Mouse (Mus musculus) heart, embryonic 13.5 days (tissue): ENCODE data around the gene Atp8b4. TPM values are rescaled to one million over a fixed set of nuclear protein-coding genes. Genes with fewer than 3 reads are reported as not detected.

Source experiments
- ATAC-seq: fragments of 200-750 bp; cut with Nextera tagmentation; 2 replicates; pipeline ENCODE4 v1.8.0; 2017; ENCODE audit warnings: moderate TSS enrichment; ENCODE audit not compliant: insufficient number of reproducible peaks, low FRiP score, low TSS enrichment; ENCODE audit errors: extremely low read depth
- H3K27ac ChIP-seq: fragments of 300-500 bp; sonication (generic); replicated peaks from 2 replicates; pipeline ENCODE4 v1.5.1; 2015; ENCODE audit warnings: moderate library complexity, mild to moderate bottlenecking, inconsistent platforms
- H3K27me3 ChIP-seq: fragments of 300-500 bp; sonication (generic); replicated peaks from 2 replicates; pipeline ENCODE4 v1.6.1; 2015; ENCODE audit warnings: mild to moderate bottlenecking, inconsistent platforms
- H3K36me3 ChIP-seq: fragments of 300-500 bp; sonication (generic); 2 replicates; pipeline ENCODE4 v1.6.1; 2015; ENCODE audit warnings: mild to moderate bottlenecking, inconsistent platforms
- H3K4me1 ChIP-seq: fragments of 300-500 bp; sonication (generic); 2 replicates; pipeline ENCODE4 v1.6.1; 2015; ENCODE audit warnings: inconsistent platforms
- H3K4me2 ChIP-seq: fragments of 300-500 bp; sonication (generic); 2 replicates; pipeline ENCODE4 v1.6.1; 2015; ENCODE audit warnings: inconsistent platforms, mild to moderate bottlenecking, moderate library complexity
- H3K4me3 ChIP-seq: fragments of 300-500 bp; sonication (generic); 2 replicates; pipeline ENCODE4 v1.5.1; 2015; ENCODE audit warnings: moderate library complexity, mild to moderate bottlenecking, inconsistent platforms
- H3K9ac ChIP-seq: fragments of 300-500 bp; sonication (generic); 2 replicates; pipeline ENCODE4 v1.6.1; 2015; ENCODE audit warnings: inconsistent platforms, mild to moderate bottlenecking, moderate library complexity
- H3K9me3 ChIP-seq: fragments of 300-500 bp; sonication (generic); 2 replicates; pipeline ENCODE4 v1.6.1; 2016; ENCODE audit warnings: inconsistent platforms
- WGBS: fragments of 180-500 bp; shearing (Covaris S2); methylation state at CpG from one replicate; pipeline ENCODE4 v1.1.7; 2015; ENCODE audit warnings: mixed read lengths; 5-methylcytosine and 5-hydroxymethylcytosine counted together
- polyA plus RNA-seq: library from polyadenylated mRNA; unstranded; fragments of >200 nt; fragmentation: Nextera tagmentation; extraction: Ambion mirVana; gene quantifications from 2 replicates; pipeline ENCODE4 v1.2.1, GENCODE M21; 2015

Gene Atp8b4
- polyA plus RNA-seq, 1 experiment from 2014 or later, result 0.27 TPM

- no peak for ATAC-seq
- H3K27ac ChIP-seq, result no peak overlapping the region
- no peak overlapping the region for H3K4me3 ChIP-seq
- no peak overlapping the region for H3K4me2 ChIP-seq
- WGBS, result 64% methylated on average over 10 of the region's 10 CpGs
- no peaks in the 10 kb centered on the region for H3K9me3 ChIP-seq
- no peaks in the 10 kb centered on the region for H3K36me3 ChIP-seq
- no peaks in the 10 kb centered on the region for H3K27me3 ChIP-seq
- H3K4me1 ChIP-seq, result peaks cover 7% of the 10 kb centered on the region
- no peak overlapping the region for H3K9ac ChIP-seq
Observed at GRCm38 (mm10) chr2:126521471-126521870, 21.0 kb upstream of the Atp8b4 start.

GRCm38 (mm10) chr2:126520828-126521227, 20.4 kb upstream of the Atp8b4 start:
- H3K27ac ChIP-seq, result no peak overlapping the region
- no peak overlapping the region for H3K4me2 ChIP-seq
- 15% methylated on average over 7 of the region's 7 CpGs for WGBS
- peaks cover 7% of the 10 kb centered on the region for H3K4me1 ChIP-seq
- no peak overlapping the region for H3K9ac ChIP-seq
- no peak overlapping the region for H3K4me3 ChIP-seq
- no peaks in the 10 kb centered on the region for H3K9me3 ChIP-seq
- no peaks in the 10 kb centered on the region for H3K27me3 ChIP-seq
- ATAC-seq, result no peak
- no peaks in the 10 kb centered on the region for H3K36me3 ChIP-seq

- ATAC-seq, result no peak
- WGBS, result 51% methylated on average over 11 of the region's 11 CpGs
- Histone ChIP-seq H3K9me3 (no peaks in the 10 kb centered on the region), H3K27ac (no peak overlapping the region), H3K36me3 (no peaks in the 10 kb centered on the region), H3K4me1 (peaks cover 7% of the 10 kb centered on the region), H3K9ac (no peak overlapping the region), H3K27me3 (no peaks in the 10 kb centered on the region), H3K4me3 (no peak overlapping the region), H3K4me2 (no peak overlapping the region)
Observed at GRCm38 (mm10) chr2:126519872-126520581, 19.6 kb upstream of the Atp8b4 start.

GRCm38 (mm10) chr2:126515069-126515826, 14.8 kb upstream of the Atp8b4 start:
- 64% methylated on average over 6 of the region's 6 CpGs for WGBS
- no peak overlapping the region for H3K4me2 ChIP-seq
- H3K27me3 ChIP-seq, result no peaks in the 10 kb centered on the region
- no peak for ATAC-seq
- peaks cover 7% of the 10 kb centered on the region for H3K4me1 ChIP-seq
- H3K36me3 ChIP-seq, result no peaks in the 10 kb centered on the region
- H3K9ac ChIP-seq, result no peak overlapping the region
- no peak overlapping the region for H3K27ac ChIP-seq
- no peak overlapping the region for H3K4me3 ChIP-seq
- H3K9me3 ChIP-seq, result no peaks in the 10 kb centered on the region

- H3K4me3 ChIP-seq, result no peak overlapping the region
- H3K27me3 ChIP-seq, result no peaks in the 10 kb centered on the region
- H3K9me3 ChIP-seq, result no peaks in the 10 kb centered on the region
- no peak overlapping the region for H3K9ac ChIP-seq
- ATAC-seq, result no peak
- WGBS, result 49% methylated on average over 1 of the region's 1 CpGs
- H3K27ac ChIP-seq, result no peak overlapping the region
- no peak overlapping the region for H3K4me2 ChIP-seq
- H3K36me3 ChIP-seq, result no peaks in the 10 kb centered on the region
- no peaks in the 10 kb centered on the region for H3K4me1 ChIP-seq
Observed at GRCm38 (mm10) chr2:126508228-126508627, 7.8 kb upstream of the Atp8b4 start.

GRCm38 (mm10) chr2:126507477-126507876, 7.0 kb upstream of the Atp8b4 start:
- H3K4me2 ChIP-seq, result no peak overlapping the region
- no peaks in the 10 kb centered on the region for H3K36me3 ChIP-seq
- no peak overlapping the region for H3K9ac ChIP-seq
- ATAC-seq, result no peak
- no peaks in the 10 kb centered on the region for H3K27me3 ChIP-seq
- H3K4me1 ChIP-seq, result no peaks in the 10 kb centered on the region
- no peak overlapping the region for H3K4me3 ChIP-seq
- 87% methylated on average over 5 of the region's 5 CpGs for WGBS
- no peaks in the 10 kb centered on the region for H3K9me3 ChIP-seq
- H3K27ac ChIP-seq, result no peak overlapping the region

- Histone ChIP-seq H3K9ac (no peak overlapping the region), H3K9me3 (no peaks in the 10 kb centered on the region), H3K4me1 (no peaks in the 10 kb centered on the region), H3K4me2 (no peak overlapping the region), H3K4me3 (no peak overlapping the region), H3K27me3 (no peaks in the 10 kb centered on the region), H3K27ac (no peak overlapping the region), H3K36me3 (no peaks in the 10 kb centered on the region)
- WGBS, result 79% methylated on average over 1 of the region's 1 CpGs
- ATAC-seq, result no peak
Observed at GRCm38 (mm10) chr2:126505156-126505555, 4.7 kb upstream of the Atp8b4 start.

GRCm38 (mm10) chr2:126499730-126500129, 744 bp downstream of the Atp8b4 start:
- Histone ChIP-seq H3K9me3 (no peaks in the 10 kb centered on the region), H3K4me2 (no peak overlapping the region), H3K36me3 (no peaks in the 10 kb centered on the region), H3K9ac (no peak overlapping the region), H3K4me3 (no peak overlapping the region), H3K4me1 (no peaks in the 10 kb centered on the region), H3K27ac (no peak overlapping the region), H3K27me3 (no peaks in the 10 kb centered on the region)
- no peak for ATAC-seq
- 67% methylated on average over 8 of the region's 8 CpGs for WGBS

GRCm38 (mm10) chr2:126498761-126499452, 1.6 kb downstream of the Atp8b4 start:
- WGBS, result 84% methylated on average over 11 of the region's 11 CpGs
- no peak for ATAC-seq
- H3K4me3 ChIP-seq, result no peak overlapping the region

GRCm38 (mm10) chr2:126496838-126497237, 3.6 kb downstream of the Atp8b4 start:
- WGBS, result 78% methylated on average over 9 of the region's 9 CpGs
- Histone ChIP-seq H3K4me3 (no peak overlapping the region), H3K4me2 (no peak overlapping the region), H3K36me3 (no peaks in the 10 kb centered on the region), H3K9me3 (no peaks in the 10 kb centered on the region), H3K27me3 (no peaks in the 10 kb centered on the region), H3K4me1 (0 out of 2 replicates have a peak, but pooled peaks cover 3% of the 10 kb centered on the region), H3K27ac (no peak overlapping the region), H3K9ac (no peak overlapping the region)
- ATAC-seq, result no peak

More at GRCm38 (mm10) chr2:126498761-126499452, 1.6 kb downstream of the Atp8b4 start:
- Histone ChIP-seq H3K36me3 (no peaks in the 10 kb centered on the region), H3K27me3 (no peaks in the 10 kb centered on the region), H3K27ac (no peak overlapping the region), H3K4me2 (no peak overlapping the region), H3K9me3 (no peaks in the 10 kb centered on the region), H3K4me1 (no peaks in the 10 kb centered on the region), H3K9ac (no peak overlapping the region)

- Histone ChIP-seq H3K4me1 (0 out of 2 replicates have a peak, but pooled peaks cover 6% of the 10 kb centered on the region), H3K36me3 (no peaks in the 10 kb centered on the region), H3K9ac (no peak overlapping the region), H3K9me3 (no peaks in the 10 kb centered on the region), H3K27ac (no peak overlapping the region), H3K27me3 (no peaks in the 10 kb centered on the region), H3K4me3 (no peak overlapping the region), H3K4me2 (no peak overlapping the region)
- no peak for ATAC-seq
- WGBS, result 76% methylated on average over 14 of the region's 14 CpGs
Observed at GRCm38 (mm10) chr2:126495832-126496695, 4.4 kb downstream of the Atp8b4 start.
